In genomic region chr3:58318756-58319155, GRCm38 (mm10) we compare ENCODE assay signal across 23 mouse cellular contexts.
A peak's percentile ranks its signal among the peaks of the same experiment; 100 is the strongest.
DNase-seq lines count a peak whose midpoint lies in the region; ATAC-seq and TF ChIP-seq lines count a peak whose summit lies in the region.
"Had no signal": no experiment of that assay in that cellular context is flagged by ENCODE, and none has a peak within 500 bp of the region (broad histone marks: within the 10 kb centered on the region; RNA-seq: fewer than 3 reads in every experiment).

No protein-coding gene starts in this region.

- no peaks in the 10 kb centered on the region for H3K4me1 ChIP-seq in kidney, embryonic 15.5 days
- H3K4me1 ChIP-seq in embryonic fibroblast, embryonic 13.5 days (ENCODE audit: control insufficient read depth, insufficient read depth, low read length), result peaks cover 22% of the 10 kb centered on the region
- no peaks in the 10 kb centered on the region for H3K4me1 ChIP-seq in lung, postnatal 0 days (ENCODE audit: insufficient read depth, low read depth, low read length)

- ATAC-seq in kidney, embryonic 15.5 days (replicated peaks; ENCODE audit: low FRiP score), result no peak
- ATAC-seq in lung, postnatal 0 days, result no peak
- ATAC-seq: activated CD4-positive, CD25-positive, alpha-beta regulatory T cell, adult 4 months; forebrain, embryonic 14.5 days; Patski had no signal

- TF ChIP-seq POLR2A in embryonic fibroblast, embryonic 13.5 days (IDR thresholded peaks at IDR 0.05; ENCODE audit: low read depth, low read length), result no peak

- H3K36me3 ChIP-seq in kidney, embryonic 15.5 days, result no peaks in the 10 kb centered on the region
- H3K36me3 ChIP-seq in lung, postnatal 0 days (ENCODE audit: insufficient read depth, low read length), result no peaks in the 10 kb centered on the region
- H3K36me3 ChIP-seq: embryonic facial prominence, embryonic 13.5 days; heart, embryonic 15.5 days; hindbrain, embryonic 10.5 days had no signal

- H3K4me2 ChIP-seq in kidney, embryonic 15.5 days, result no peak overlapping the region
- H3K4me2 ChIP-seq in lung, postnatal 0 days (replicated peaks; ENCODE audit: low read depth, low read length), result no peak overlapping the region
- H3K4me2 ChIP-seq: embryonic facial prominence, embryonic 13.5 days; heart, embryonic 11.5 days; heart, embryonic 15.5 days; hindbrain, embryonic 14.5 days had no signal

- H3K9me3 ChIP-seq in kidney, embryonic 15.5 days (replicated peaks), result no peaks in the 10 kb centered on the region
- H3K9me3 ChIP-seq in lung, postnatal 0 days (ENCODE audit: low read length), result no peaks in the 10 kb centered on the region
- H3K9me3 ChIP-seq: embryonic facial prominence, embryonic 13.5 days; heart, embryonic 15.5 days; hindbrain, embryonic 10.5 days had no signal

- no peaks in the 10 kb centered on the region for H3K27me3 ChIP-seq in kidney, embryonic 15.5 days
- no peaks in the 10 kb centered on the region for H3K27me3 ChIP-seq in lung, postnatal 0 days (replicated peaks; ENCODE audit: insufficient read depth, low read length)
- H3K27me3 ChIP-seq: embryonic facial prominence, embryonic 13.5 days; heart, embryonic 15.5 days; Patski had no signal

- no peak overlapping the region for H3K9ac ChIP-seq in kidney, embryonic 15.5 days
- no peak overlapping the region for H3K9ac ChIP-seq in lung, postnatal 0 days (replicated peaks; ENCODE audit: low read depth)
- H3K9ac ChIP-seq: embryonic facial prominence, embryonic 13.5 days; heart, embryonic 15.5 days; hindbrain, embryonic 14.5 days had no signal

- peak; percentile 66 for DNase-seq in kidney, adult 11 months
- peak; percentile 49 for DNase-seq in kidney, adult 9 months
- peak; percentile 42 to 75 for DNase-seq in kidney, postnatal 25 days
- no peak for DNase-seq in lung, postnatal 0 days (ENCODE audit: low spot score)
- DNase-seq in cerebellum, postnatal 25 days, result no peak
- DNase-seq in heart, adult 18-20 months, result no peak
- DNase-seq: adrenal gland, postnatal 14 days; cerebellum, adult 11-12 months; cerebellum, adult 9-10 months; cerebellum, postnatal 36 days; gastrocnemius, postnatal 36 days; heart, adult 2 months; heart, postnatal 14 days had no signal

- no peak overlapping the region for H3K4me3 ChIP-seq in kidney, embryonic 15.5 days (replicated peaks)
- H3K4me3 ChIP-seq in embryonic fibroblast, embryonic 13.5 days (ENCODE audit: insufficient read depth, low read length), result no peak overlapping the region
- no peak overlapping the region for H3K4me3 ChIP-seq in lung, postnatal 0 days (ENCODE audit: low read depth, low read length)
- H3K4me3 ChIP-seq: embryonic facial prominence, embryonic 13.5 days; heart, adult 2 months; heart, embryonic 15.5 days; hindbrain, embryonic 10.5 days had no signal

- 37% methylated on average over 2 of the region's 2 CpGs for WGBS in kidney, embryonic 15.5 days
- 66% methylated on average over 2 of the region's 2 CpGs for WGBS in lung, postnatal 0 days

- H3K27ac ChIP-seq in kidney, embryonic 15.5 days, result no peak overlapping the region
- peak overlapping the region; percentile 90; the same call in 1 of the 2 replicates for H3K27ac ChIP-seq in embryonic fibroblast, embryonic 13.5 days (ENCODE audit: insufficient read depth, low read length)
- no peak overlapping the region for H3K27ac ChIP-seq in lung, postnatal 0 days (ENCODE audit: low read length)
- H3K27ac ChIP-seq: embryonic facial prominence, embryonic 13.5 days; heart, adult 2 months; heart, embryonic 15.5 days; hindbrain, embryonic 10.5 days; hindbrain, embryonic 14.5 days had no signal

- TF ChIP-seq EP300 in lung, postnatal 0 days (IDR thresholded peaks at IDR 0.05), result no peak

- no peak for TF ChIP-seq CTCF in embryonic fibroblast, embryonic 13.5 days (IDR thresholded peaks at IDR 0.05; ENCODE audit: borderline replicate concordance, insufficient read depth, low read length)
- TF ChIP-seq CTCF in lung, postnatal 0 days (IDR thresholded peaks at IDR 0.05), result no peak

Comparison
In these comparisons a context has a peak if more than half of its experiments do, and no peak if none do; other contexts are left out.
1. DNase-seq: peak in kidney, adult 11 months (single experiment), kidney, adult 9 months (single experiment) and kidney, postnatal 25 days (2 of 2); none in lung, postnatal 0 days (single experiment), cerebellum, postnatal 25 days (0 of 2) and heart, adult 18-20 months (0 of 2).